Mouse (Mus musculus): Measurements from ENCODE around the gene Amn1. TPM values are rescaled to one million over a fixed set of nuclear protein-coding genes. Genes with fewer than 3 reads are reported as not detected.
A peak's percentile ranks its signal among the peaks of the same experiment; 100 is the strongest.
"Not testable (repeated sequence)": the region's sequence is repeated elsewhere in the genome, so short reads cannot be mapped to it uniquely, and the experiment has no call there.

Amn1 gene
- total RNA-seq, 1 experiment from 2014 or later, result 28.5 TPM

DNA sequence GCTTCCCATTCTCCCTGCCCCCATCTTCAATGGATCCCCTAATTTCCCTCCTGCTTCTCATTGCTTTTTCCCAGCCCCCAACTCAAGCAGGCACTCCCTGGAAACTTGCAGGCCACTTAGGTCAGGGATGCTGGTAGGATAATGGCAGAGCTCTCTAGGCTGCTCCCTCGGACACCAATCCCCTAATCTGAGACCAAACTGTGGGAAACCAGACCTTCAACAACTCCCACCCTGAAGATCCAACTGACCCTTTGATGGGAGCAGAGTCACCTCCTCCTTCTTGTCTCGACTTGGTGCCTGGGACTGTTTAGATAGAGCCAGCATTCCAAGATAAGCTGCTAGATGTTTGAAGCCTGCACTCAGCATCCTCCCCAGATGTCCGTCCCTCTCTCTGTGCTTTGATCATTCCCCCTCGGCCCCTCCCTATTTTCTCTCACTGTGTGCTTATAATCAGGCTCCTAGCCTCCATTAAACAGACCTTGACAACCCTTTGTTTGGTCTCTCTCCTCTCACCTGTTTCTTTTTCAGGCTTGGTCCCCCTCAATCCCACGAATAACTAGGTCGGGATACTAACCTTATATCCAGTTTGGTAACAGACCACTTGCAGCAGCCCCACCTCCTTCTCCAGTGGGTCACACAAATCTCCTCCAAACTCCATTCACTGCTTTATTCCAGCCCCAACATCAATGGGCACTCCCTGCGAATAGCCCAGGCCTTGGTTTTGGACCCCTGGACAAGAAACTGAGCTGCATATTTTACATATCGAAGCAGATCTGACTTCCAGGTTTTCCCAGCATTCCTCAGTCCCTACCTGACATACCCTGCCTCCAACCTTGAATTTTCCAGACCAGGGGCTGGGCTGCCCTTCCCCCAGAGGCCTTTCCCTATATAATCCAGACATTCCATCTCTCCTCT, 34.1 kb downstream of the Amn1 start:
- DNase-seq, result no peak

DNA sequence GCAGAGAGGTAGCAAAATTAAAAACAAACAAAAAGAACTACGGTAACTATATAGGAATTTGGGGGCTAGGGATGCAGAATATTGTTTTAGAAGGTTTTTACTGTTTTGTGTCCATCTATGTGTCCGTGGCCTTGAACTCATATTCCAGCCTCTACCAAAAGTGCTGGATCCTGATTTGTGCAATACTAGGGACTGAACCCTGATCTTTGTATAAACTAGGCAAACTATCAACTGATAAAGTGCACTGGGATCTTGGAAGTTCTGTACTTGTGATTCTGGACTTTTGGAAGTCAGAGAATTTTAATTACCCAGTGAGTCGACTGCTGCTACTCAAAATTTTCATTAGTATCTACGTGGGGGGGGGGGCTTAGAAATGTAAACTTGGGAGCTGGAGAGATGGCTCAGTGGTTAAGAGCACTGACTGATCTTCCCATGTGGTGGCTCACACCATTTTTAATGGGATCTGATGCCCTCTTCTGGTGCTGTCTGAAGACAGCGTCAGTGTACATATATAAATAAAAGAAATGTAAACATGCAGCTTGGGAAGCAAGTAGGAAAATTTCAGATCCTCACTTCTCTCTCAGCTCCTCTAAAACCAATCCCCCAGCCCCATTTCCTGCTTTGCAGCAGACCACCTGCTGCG, 34.9 kb downstream of the Amn1 start:
- DNase-seq, result no peak

DNA sequence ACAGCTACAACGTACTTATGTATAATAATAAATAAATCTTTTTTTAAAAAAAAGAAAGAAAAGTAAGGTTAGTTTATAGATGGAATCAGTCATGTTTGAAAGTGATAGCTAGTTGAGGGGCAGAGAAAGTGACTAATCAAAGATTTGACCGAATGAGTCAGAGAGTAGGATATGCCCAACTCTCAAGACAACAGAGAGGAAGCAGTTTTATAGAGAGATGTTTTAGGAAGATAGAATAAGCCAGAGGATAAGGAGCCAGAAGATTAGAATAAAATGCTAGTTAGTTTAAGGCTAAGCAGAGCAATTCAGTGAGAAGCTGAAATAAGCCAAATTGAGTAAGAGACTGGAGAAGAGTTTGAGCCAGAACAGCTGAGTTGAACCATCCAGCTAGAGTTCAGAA, 36.4 kb downstream of the Amn1 start:
- DNase-seq, result no peak

DNA sequence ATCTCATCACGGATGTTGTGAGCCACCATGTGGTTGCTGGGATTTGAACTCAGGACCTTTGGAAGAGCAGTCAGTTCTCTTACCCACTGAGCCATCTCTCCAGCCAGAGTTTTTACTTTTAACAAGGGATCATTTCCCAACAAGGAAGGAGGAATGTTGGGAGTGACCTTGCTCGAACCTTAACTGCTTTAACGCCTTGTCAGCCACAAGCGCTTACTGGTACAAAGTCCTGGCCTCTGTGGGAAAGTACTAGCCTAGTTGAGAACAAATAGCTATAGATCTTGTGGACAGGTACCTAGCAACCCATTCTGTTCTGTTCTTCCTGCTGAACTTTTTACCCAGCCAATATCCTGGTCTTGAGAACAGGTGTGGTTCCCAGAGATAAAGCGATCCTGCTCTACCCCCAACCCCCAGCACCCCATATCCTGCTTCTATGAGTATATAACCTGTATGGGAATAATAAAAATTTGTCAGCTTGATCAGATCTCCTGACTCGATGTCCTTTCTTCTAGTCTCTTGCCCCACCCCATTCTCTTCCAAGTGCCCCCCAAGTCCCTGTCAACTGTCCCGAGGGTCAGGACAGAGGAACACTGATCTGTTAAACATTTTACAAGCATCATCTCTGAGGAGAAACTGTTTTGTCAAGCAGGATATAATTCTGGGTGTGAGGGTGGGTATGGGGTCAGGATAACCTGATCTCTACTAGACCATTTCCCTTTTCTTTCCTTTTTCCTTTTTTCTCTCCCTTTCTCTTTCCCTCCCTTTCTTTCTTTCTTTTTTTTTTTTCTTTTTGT, 39.9 kb downstream of the Amn1 start:
- DNase-seq, result no peak

DNA sequence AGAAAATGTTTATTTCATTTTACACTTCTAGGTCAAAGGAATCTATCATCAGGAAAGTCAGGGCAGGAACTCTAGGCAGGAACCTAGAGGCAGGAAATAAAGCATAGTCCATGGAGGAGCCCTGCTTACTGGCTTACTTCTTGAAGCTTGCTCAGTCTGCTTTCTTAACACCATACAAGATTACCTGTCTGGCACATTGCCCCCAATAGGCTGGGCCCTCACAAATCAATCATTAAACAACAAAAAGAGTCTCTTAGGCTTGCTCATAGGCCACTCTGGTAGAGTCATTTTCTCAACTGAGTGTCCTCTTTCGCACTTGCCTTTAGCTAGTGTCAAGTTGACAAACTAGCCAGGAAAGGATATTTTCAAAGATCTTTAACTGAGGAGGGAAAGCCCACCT, 43.4 kb downstream of the Amn1 start:
- no peak for DNase-seq

DNA sequence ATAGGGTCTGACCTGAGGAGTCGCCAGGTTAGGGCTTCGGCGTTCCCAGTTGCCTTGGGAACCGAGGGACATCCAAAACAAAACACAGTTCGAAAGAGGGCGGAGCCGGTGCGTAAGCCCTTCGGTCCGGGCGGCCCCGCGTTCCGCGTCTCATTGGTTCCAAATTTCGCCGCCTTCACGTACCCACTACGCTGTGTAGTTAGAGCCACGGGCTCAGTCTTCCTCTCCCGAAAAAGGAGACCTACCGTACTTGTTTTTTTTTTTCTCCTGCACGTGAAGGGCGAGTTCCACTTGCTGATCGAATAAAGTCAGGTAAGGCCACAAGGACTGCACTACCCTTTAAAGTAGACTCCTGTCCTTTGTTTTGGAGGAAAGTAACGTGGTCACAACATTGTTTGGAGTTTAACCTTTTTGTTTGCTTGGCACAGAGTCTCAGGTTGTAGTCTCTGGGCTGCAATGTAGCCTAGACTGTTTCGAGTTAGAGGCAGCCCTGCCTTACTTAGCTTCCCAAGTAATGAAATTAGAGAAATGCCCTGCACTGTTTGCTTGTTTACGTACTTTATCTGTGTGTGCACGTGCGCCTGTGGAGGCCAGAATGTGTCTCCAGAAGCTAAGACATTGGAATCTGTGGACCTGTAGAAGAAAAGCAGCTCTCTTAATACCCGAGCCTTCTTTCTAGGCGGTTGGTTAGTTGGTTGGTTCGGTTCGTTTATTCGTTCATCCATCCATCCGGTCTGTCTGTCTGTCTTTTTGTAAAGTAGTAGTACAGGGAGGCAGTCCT, 46.9 kb downstream of the Amn1 start:
- DNase-seq, result peak; percentile 85

DNA sequence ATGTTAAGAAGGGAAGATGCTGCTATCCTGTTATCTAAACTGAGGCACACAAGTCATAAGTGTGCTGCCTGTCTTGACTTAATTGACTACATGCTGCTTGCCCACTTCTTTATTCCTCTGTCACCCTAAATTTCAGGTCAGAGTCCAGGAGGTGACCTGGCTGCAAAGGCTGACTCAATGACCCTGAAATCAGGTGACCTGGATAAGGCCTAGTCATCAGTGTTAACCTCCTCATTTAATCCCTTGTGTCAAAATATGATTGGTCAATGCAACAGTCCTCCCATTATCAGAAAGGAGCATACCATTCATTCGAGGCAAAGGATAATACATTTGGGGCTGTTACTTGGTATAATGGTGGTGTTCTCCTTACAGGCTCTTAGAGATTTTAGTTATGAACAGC, 49.0 kb downstream of the Amn1 start, which contains the start of gene Etfbkmt:
TSS of gene Etfbkmt (plus strand) at position 379 of the 400 bp plus-strand sequence.
- no peak for DNase-seq

DNA sequence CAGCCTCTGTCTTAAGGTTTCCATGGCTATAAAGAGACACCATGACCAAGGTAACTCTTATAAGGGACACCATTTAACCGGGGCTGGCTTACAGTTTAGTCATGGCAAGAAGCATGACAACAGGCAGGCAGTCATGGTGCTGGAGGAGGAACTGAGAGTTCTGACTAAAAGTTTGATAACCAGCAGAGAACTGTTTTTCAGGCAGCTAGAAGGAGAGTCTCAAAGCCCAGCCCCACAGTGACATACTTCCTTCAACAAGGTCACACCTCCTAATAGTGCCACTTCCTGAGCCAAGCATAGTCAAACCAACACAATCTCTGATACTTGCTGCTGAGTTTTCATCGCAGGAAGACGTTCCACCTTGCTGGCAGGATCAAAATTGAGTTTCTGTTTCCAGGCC, 49.5 kb downstream of the Amn1 start:
- DNase-seq, result no peak

DNA sequence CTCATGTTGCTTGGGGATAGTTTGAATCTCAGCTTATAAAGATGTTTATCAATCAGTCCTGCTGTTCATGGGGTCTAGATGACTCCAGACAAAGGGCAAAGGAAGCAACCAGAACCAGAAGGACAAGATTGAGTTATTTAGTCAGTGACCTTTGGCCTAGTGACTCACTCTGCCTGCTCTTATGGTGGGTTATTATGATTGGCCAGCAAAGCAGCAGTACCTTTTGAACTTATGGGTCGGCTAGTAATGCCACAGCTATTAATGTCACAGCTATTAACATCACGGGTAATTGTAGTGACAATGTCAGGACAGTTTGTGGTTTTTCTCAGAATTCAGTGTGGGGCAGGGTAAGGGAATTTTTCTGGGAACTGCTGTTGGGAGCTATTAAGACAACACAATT, 50.6 kb downstream of the Amn1 start:
- DNase-seq, result no peak

DNA sequence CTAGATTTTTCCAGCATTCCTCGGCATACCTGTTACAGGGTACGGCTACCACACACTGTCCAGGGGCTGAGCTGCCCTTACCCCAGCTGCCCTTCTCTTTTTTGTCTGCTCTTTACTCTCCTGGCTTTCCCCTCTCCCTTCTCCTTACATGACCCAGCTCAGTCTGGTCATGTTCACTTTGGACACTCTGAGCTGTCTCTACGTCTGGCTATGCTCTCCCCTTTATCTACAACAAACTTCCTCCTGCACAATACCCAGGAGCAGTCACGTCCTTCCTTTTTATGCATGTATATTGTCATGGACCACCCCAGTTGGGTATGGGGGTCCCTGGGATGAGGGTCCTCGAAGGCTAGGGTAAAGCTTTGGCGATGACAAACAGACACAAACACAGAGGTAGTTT, 52.9 kb downstream of the Amn1 start:
- no peak for DNase-seq

DNA sequence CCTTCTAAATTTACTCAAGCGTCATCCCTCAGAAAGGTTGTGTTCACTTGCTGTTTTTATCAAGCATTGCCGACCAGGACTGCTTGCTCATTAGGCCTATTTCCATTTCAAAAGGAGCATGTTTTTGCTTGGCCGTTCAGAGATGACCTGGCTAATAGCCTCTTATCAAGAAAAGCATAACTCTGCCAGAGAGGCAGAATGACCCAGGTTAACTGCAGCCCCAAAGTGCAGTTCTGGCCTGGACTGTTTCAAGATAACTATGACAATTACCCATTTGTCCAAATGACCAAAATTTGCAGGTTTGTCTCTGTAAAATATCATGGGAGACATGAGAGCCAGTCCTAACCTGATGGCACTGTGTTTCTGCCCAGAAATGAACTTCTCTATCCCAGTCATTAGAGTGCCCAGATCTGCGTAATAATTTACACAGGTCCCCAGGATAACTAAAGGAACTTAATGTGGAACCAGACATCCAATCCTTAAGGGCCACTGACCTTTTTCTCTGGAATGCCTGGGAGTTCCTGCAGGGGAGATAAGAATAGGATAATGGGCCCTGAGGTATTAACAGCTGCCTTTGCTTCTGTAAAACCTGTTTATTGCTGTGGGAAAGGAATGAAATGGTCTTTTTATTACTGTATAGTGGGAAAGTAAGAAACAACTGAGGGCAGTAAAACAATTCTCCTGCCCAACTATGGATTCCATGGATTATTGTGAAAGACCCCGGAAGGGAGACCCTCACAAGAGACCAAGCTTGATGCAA, 53.9 kb downstream of the Amn1 start:
- DNase-seq, result no peak

DNA sequence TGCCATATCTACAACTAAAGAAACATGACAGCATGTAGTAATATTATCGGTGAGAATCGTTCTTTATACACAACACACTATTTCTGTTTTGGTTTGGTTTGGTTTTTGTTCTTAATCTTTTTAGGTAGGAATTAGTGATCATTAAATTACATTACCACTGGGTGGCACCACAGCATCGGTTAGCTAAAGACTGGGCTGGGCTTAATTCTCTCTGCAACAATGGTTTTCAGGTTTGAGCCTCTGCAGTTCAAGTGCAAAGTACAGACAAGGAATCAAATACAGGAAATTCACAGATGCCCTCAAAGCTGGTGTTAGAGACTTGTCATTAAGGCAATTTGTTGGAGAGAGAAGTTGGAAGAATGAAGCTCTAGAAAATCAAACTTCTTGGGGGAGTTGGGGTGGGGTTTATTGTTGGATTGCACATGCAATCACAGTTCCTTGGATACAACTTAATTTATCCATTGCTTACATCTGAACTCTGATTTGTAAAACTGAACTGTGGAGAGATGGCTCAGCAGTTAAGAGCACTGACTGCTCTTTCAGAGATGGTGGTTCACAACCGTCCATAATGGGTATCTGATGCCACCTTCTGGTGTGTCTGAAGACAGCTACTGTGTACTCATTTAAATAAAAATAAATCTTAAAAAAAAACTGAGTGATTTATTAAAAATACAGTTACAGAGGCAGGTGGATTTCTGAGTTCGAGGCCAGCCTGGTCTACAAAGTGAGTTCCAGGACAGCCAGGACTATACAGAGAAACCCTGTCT, 56.0 kb downstream of the Amn1 start:
- peak; percentile 25 for DNase-seq

DNA sequence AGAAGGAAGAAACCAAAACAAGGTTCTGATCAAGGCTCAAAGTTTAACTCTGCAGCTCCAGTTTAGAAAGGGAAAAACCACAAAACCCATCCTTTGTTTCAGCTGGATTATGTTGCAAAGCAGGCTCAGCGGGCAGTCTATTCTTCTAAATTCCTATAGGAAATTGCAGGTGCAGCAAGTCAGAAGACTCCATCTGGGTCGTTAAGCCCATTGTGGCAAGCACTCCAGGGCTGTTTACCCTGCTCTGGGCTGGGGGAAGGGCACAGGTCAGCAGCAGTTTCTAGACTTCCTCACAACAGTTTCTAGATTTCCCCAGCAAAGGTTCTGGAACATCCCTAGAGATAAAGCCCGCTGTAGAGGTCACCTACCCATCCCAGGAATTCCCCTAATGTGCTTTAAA, 57.4 kb downstream of the Amn1 start:
- DNase-seq, result no peak

DNA sequence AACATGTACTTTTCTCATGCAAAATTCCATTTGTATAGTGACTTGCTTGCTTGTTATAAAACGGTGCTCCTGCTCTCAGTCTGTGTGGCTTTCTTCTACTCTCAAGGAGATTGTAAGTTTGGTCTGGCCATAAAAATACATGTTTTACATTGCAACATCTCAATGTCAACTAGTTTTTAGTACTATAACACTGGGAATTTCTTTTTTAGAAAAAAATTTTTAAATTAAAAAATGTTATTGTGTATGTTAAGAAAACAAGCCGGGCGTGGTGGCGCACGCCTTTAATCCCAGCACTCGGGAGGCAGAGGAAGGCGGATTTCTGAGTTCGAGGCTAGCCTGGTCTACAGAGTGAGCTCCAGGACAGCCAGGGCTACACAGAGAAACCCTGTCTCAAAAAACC, 58.6 kb downstream of the Amn1 start, which contains the start of gene Gm10203:
TSS of gene Gm10203 (plus strand) at position 301 of the 400 bp plus-strand sequence.
- not testable (repeated sequence) for DNase-seq

DNA sequence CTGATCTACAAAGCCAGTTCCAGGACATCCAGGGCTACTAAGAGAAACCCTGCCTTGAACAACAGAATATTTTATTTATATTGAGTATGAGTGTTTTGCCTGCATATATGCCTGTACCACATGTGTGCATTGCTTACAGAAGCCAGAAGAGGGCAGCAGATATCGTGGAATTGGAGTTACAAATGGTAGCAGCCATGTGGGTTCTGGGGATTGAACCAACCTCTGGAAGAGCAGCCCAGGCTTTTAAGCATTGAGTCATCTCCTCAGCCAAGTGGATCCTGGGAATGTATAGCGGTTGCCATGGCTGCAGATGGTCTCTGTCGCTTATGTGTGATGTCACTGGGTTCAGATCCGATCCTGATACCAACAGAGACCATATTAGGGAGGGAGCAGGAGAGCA, 61.8 kb downstream of the Amn1 start:
- DNase-seq, result peak; percentile 20

DNA sequence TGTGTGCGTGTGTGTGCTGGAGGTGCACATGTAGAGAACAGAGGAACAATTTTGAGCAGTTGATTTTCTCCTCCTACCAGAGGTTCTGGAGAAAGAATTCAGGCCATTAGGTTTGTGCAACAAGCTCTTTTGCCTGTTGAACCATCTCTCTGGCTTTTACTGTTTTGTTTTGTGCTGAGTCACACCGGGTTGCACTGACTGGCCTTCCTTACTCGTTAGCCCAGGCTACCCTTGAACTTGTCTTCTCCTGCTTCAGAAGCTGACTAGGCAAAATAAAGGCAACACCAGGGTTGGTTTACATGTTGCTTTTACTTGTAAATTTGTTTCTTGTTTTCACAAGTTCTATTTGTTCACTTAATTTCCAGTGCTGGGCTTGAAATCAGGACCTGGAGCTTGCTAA, 65.5 kb downstream of the Amn1 start:
- DNase-seq, result no peak

DNA sequence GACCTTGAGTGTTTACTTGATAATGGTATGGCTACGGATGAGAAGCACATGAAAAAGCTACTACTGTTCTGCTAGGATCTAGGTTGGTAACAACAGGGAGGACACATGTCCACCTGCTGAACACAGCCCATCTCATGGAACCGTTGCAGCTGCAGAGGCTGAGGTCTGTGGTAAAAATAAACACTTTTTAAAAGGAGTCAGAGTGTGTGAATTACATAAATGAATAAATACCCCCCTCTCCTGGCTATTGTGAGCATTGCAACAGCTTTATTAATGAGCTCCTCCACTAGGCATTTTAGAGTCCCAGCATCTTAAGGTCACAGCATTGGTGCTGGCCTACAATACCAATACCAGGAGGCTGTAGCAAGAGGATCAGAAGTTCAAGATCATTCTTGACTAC, 68.7 kb downstream of the Amn1 start:
- DNase-seq, result no peak

DNA sequence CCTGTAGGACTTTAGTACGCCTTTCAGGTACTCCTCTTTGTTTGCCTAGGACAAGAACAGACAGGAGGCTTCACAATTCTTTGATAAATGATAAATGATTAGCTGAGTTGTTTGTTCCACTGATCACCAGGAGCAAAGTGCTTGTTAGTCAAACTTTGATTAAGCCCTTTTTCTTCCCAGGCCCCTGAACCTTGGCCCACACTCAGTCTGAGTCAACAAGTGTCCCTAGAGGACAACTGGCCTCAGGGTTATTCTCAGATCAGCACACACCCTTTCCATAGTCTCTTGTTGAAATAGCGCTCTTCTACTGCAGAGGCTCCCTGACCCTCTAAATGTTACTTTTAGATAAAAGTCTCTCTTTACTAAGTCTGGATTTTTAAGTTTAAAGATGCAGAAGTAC, 69.6 kb downstream of the Amn1 start:
- DNase-seq, result peak; percentile 20

DNA sequence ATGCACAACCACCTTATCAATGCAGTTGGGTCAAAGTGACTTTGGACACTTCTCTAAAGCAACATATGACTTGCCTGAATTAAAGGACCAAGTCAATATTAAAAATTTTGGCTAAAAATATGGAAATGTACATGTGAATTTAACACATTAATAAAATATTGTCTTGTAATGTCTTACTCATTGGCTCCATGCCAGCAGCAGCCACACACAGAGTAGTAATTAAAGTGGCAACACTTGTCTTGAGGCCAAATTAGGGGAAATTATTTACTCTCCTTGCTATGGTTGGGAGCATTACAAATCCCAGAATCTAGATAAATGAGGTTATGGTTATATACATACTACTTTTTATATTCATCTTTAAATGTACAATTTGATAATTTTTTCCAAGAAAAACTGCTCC, 71.5 kb downstream of the Amn1 start:
- DNase-seq, result no peak

DNA sequence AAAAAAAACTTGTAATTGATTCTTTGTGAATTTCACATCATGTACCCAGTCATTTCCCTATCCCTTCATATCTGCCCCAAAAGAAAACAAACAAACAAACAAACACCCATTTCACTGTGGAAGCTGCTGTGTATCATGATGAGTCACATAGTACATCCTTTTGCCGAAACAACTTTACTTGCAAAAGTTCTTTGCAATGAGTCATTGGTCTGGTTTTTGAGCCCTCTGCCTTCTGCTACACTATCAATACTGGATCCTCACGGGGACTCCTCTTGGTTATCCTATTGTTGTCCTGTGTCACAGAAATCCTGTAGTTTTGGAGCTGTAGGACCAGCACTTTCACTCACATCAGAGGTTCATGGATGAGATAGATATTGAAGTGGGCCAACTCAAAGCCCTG, 79.6 kb downstream of the Amn1 start:
- DNase-seq, result no peak
